Mouse (Mus musculus) stomach, postnatal 0 days (tissue): ENCODE measurements around the gene Atoh8. TPM values are rescaled to one million over a fixed set of nuclear protein-coding genes. Genes with fewer than 3 reads are reported as not detected.

Source experiments
- ATAC-seq: fragments of 200-750 bp; cut with Nextera tagmentation; 2 replicates; pipeline ENCODE4 v1.8.0; 2017; ENCODE audit not compliant: low FRiP score, low TSS enrichment
- DNase-seq: peaks from one replicate; pipeline ENCODE4 v3.0.0-alpha.2; 2016; ENCODE audit warnings: low spot score
- H3K27ac ChIP-seq: fragments of 300-500 bp; sonication (generic); replicated peaks from 2 replicates; pipeline ENCODE4 v1.5.1; 2014; ENCODE audit warnings: mild to moderate bottlenecking, control low read depth
- H3K27me3 ChIP-seq: fragments of 300-500 bp; sonication (generic); 2 replicates; pipeline ENCODE4 v1.6.1; 2014; ENCODE audit warnings: low read length; ENCODE audit not compliant: control insufficient read depth, insufficient read depth
- H3K36me3 ChIP-seq: fragments of 300-500 bp; sonication (generic); 2 replicates; pipeline ENCODE4 v1.6.1; 2014; ENCODE audit warnings: low read length, mixed read lengths; ENCODE audit not compliant: control insufficient read depth, insufficient read depth
- H3K4me1 ChIP-seq: fragments of 300-500 bp; sonication (generic); replicated peaks from 2 replicates; pipeline ENCODE4 v1.6.1; 2014; ENCODE audit warnings: antibody characterized with exemption; ENCODE audit not compliant: control insufficient read depth, insufficient read depth
- H3K4me2 ChIP-seq: fragments of 300-500 bp; sonication (generic); replicated peaks from 2 replicates; pipeline ENCODE4 v1.6.1; 2014; ENCODE audit warnings: low read depth, mild to moderate bottlenecking, control low read depth, moderate library complexity
- H3K4me3 ChIP-seq: fragments of 300-500 bp; sonication (generic); 2 replicates; pipeline ENCODE4 v1.5.1; 2014; ENCODE audit warnings: low read depth, low read length, control low read depth
- H3K9ac ChIP-seq: fragments of 300-500 bp; sonication (generic); 2 replicates; pipeline ENCODE4 v1.6.1; 2014; ENCODE audit warnings: mild to moderate bottlenecking, low read length, control low read depth, mixed read lengths
- H3K9me3 ChIP-seq: fragments of 300-500 bp; sonication (generic); 2 replicates; pipeline ENCODE4 v1.6.1; 2016; ENCODE audit warnings: low read length; ENCODE audit not compliant: control insufficient read depth
- CTCF ChIP-seq: IDR thresholded peaks from 2 replicates; pipeline ENCODE4 v1.5.1; 2016; ENCODE audit warnings: antibody characterized with exemption, low read depth, mild to moderate bottlenecking, moderate library complexity
- EP300 ChIP-seq: optimal IDR thresholded peaks from 2 replicates; pipeline ENCODE3; 2016; ENCODE audit warnings: antibody characterized with exemption
- whole genome bisulfite sequencing: fragments of 180-500 bp; shearing (Covaris S2); extraction: QIAGEN DNeasy Blood & Tissue Kit; methylation state at CpG from one replicate; pipeline ENCODE4 v1.1.7; 2014; 5-methylcytosine and 5-hydroxymethylcytosine counted together
- polyA plus RNA-seq: library from polyadenylated mRNA; unstranded; fragments of >200 nt; fragmentation: Nextera tagmentation; extraction: Ambion mirVana; gene quantifications from 2 replicates; pipeline ENCODE4 v1.2.1, GENCODE M21; 2015

Gene Atoh8
- polyA plus RNA-seq, 1 experiment from 2014 or later: 5.5 TPM

DNA sequence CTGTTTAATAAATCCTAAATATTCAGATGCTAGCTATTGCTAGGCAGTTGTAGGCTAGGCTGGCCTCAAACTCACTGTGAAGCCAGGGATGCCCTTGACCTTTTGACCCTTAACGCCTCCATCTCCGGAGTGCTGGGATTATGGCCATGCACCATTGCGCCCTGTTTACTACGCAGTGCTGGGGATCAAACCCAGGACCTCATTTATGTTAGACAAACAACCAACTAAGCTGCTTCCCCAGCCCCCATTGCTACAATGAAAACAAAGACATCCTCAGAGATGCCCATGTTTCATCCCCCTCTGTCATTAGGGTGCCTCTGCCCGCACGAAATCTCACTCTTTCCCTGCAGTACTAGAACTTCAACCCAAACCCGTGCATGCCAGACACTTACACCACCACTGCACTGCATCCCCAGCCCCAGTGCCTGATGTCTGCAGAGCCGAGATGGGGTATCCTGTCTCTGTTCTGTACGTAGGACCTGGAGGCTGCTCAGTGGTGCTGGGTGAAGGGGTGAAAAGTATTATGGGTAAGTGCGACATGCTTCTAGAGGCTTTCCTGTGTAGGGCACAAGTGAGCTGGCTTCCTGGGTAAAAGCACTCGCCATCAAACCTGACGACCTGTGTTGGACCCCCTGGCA lies 26.4 kb upstream of the Atoh8 start:
- Histone ChIP-seq H3K36me3 (no peaks in the 10 kb centered on the region), H3K4me2 (no peak overlapping the region), H3K27me3 (no peaks in the 10 kb centered on the region), H3K27ac (no peak overlapping the region), H3K9me3 (no peaks in the 10 kb centered on the region), H3K4me1 (no peaks in the 10 kb centered on the region), H3K9ac (no peak overlapping the region), H3K4me3 (no peak overlapping the region)
- 79% methylated on average over 12 of the region's 12 CpGs for WGBS
- no peak for ATAC-seq
- DNase-seq: no peak
- no peak for TF ChIP-seq EP300
- TF ChIP-seq CTCF: no peak

- Histone ChIP-seq H3K9ac (no peak overlapping the region), H3K4me3 (no peak overlapping the region), H3K4me1 (no peaks in the 10 kb centered on the region), H3K27me3 (no peaks in the 10 kb centered on the region), H3K9me3 (no peaks in the 10 kb centered on the region), H3K4me2 (no peak overlapping the region), H3K27ac (no peak overlapping the region), H3K36me3 (no peaks in the 10 kb centered on the region)
- WGBS: 31% methylated on average over 19 of the region's 19 CpGs
- peak; percentile 99 for TF ChIP-seq CTCF
- TF ChIP-seq EP300: no peak
- peak; percentile 93 for DNase-seq
- peak; percentile 90 for ATAC-seq
These were observed 25.8 kb upstream of the Atoh8 start for GRCm38 (mm10) chr6:72260981-72261682.

- 72% methylated on average over 7 of the region's 7 CpGs for WGBS
These were observed 24.1 kb upstream of the Atoh8 start for GRCm38 (mm10) chr6:72259474-72259873.

DNA sequence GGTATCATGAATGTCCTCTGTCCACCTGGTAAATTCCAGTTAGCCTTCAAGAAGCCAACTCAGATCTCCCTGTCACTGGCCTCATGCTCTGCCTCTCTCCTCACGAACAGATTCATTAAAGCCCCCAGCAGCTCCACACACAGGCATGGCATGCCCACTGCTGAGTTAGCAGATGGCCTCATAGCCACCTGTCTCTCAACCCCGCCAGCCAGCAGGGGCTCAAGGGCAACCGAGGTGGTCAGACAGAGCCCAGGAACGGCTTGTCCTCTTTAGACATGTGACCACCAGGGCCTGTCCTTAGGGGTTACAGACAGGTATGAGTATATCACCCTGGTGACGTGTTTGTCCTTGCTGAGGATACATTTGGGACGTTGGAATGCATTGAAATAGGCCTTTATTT lies 19.9 kb upstream of the Atoh8 start:
- H3K4me1 ChIP-seq: no peaks in the 10 kb centered on the region
- no peaks in the 10 kb centered on the region for H3K36me3 ChIP-seq
- H3K9ac ChIP-seq: no peak overlapping the region
- no peak for DNase-seq
- TF ChIP-seq CTCF (no peak), EP300 (no peak)
- no peak overlapping the region for H3K27ac ChIP-seq
- no peaks in the 10 kb centered on the region for H3K27me3 ChIP-seq
- H3K9me3 ChIP-seq: no peaks in the 10 kb centered on the region
- H3K4me2 ChIP-seq: no peak overlapping the region
- 70% methylated on average over 6 of the region's 6 CpGs for WGBS
- H3K4me3 ChIP-seq: no peak overlapping the region
- no peak for ATAC-seq

More at GRCm38 (mm10) chr6:72259474-72259873, 24.1 kb upstream of the Atoh8 start:
- no peaks in the 10 kb centered on the region for H3K4me1 ChIP-seq
- no peak overlapping the region for H3K4me2 ChIP-seq
- H3K27me3 ChIP-seq: no peaks in the 10 kb centered on the region
- H3K27ac ChIP-seq: no peak overlapping the region
- H3K4me3 ChIP-seq: no peak overlapping the region
- DNase-seq (no peak), ATAC-seq (no peak)
- no peaks in the 10 kb centered on the region for H3K9me3 ChIP-seq
- TF ChIP-seq CTCF: no peak
- TF ChIP-seq EP300: no peak
- no peaks in the 10 kb centered on the region for H3K36me3 ChIP-seq
- no peak overlapping the region for H3K9ac ChIP-seq

GRCm38 (mm10) chr6:72254588-72255075 lies 19.3 kb upstream of the Atoh8 start:
- TF ChIP-seq EP300 (no peak), CTCF (no peak)
- WGBS: 65% methylated on average over 10 of the region's 10 CpGs
- H3K9me3 ChIP-seq: no peaks in the 10 kb centered on the region
- no peak overlapping the region for H3K27ac ChIP-seq
- no peak overlapping the region for H3K4me3 ChIP-seq
- DNase-seq (no peak), ATAC-seq (no peak; the same call in 1 of the 2 replicates)
- H3K4me2 ChIP-seq: no peak overlapping the region
- no peaks in the 10 kb centered on the region for H3K4me1 ChIP-seq
- H3K27me3 ChIP-seq: no peaks in the 10 kb centered on the region
- H3K36me3 ChIP-seq: no peaks in the 10 kb centered on the region
- no peak overlapping the region for H3K9ac ChIP-seq
